Mouse (Mus musculus): ENCODE data around the gene Tmem108.

DNA sequence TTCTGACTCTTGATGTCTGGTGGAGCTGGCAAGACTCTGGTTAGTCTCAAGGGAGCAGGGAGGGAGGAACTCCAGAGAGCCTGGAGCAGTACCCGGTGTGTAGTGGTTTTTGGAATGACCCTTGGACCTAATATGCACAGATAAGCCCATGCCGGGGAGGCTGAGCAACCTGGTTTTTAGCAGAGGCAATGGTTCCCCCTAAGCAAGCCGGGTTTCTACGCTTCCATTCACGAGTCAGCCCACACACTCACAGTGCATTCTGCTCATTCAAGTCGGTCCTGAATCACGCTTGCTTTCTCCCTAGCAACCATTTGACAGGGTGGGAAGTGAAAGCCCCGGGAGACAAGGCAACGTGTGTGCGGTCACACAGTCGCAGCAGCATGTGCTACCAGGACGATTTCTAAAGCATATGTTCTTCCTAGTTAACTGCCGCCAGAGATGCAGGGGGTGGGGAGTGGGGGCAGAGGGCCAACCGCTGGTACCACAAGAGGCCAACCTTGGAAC is 259.7 kb downstream of the Tmem108 start:
- TF ChIP-seq CTCF (IDR thresholded peaks at IDR 0.05; ENCODE audit: control insufficient read depth, insufficient read depth, insufficient read length) (no peak), FOSL1 (IDR thresholded peaks at IDR 0.05; ENCODE audit: insufficient read depth, low read length, poor library complexity, severe bottlenecking) (no peak), USF1 (IDR thresholded peaks at IDR 0.05; ENCODE audit: low read depth) (no peak), MYOG (IDR thresholded peaks at IDR 0.05; ENCODE audit: control insufficient read depth, extremely low read depth, insufficient read length) (no peak), MYOD1 (IDR thresholded peaks at IDR 0.05; ENCODE audit: control insufficient read depth, insufficient read length, low read depth) (no peak), MAX (IDR thresholded peaks at IDR 0.05) (no peak)

Measured in C2C12 (cell line).